Mouse (Mus musculus): Measurements from ENCODE around the gene Sestd1.

DNA sequence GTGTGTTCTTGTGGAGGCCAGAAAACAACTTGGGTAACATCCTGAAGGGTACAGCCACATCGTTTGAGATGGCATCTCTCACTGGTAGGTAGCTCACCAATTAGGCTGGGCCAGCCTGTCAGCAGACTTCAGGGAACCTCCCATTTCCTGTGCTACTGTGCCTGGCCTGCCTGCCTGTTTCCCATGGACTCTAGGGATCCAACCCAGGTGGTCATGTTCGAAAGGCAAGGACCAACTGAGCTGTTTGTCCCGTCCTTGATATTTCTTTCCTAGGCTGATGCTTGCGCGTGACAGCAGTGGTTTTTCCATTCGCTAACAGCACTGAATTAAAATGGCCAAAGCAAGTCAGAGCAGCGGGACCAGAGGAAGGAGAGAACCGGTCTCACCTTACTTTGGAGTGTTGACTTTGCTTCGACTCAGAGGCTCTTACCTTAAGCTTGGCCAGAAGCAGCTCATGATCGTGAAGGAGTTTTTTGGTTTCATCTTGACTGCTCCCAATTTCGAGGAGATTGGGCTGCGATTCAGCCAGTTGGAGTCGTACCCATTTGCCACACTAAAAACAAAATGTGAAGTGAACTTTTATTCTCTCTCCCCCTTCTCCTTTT, 112.2 kb downstream of the Sestd1 start:
- TF ChIP-seq POLR2A (IDR thresholded peaks at IDR 0.05; ENCODE audit: low read depth, low read length) = no peak
- TF ChIP-seq CTCF (conservative IDR thresholded peaks at IDR 0.05; ENCODE audit: insufficient read depth, insufficient read length, low read depth, low read length) = no peak
